Mouse (Mus musculus) stomach, postnatal 0 days (tissue): ENCODE results near the gene Sult2b1.
A peak's percentile ranks its signal among the peaks of the same experiment; 100 is the strongest.

Source experiments
- CTCF ChIP-seq: IDR thresholded peaks from 2 replicates; pipeline ENCODE4 v1.5.1; 2016; ENCODE audit warnings: antibody characterized with exemption, low read depth, mild to moderate bottlenecking, moderate library complexity
- EP300 ChIP-seq: optimal IDR thresholded peaks from 2 replicates; pipeline ENCODE3; 2016; ENCODE audit warnings: antibody characterized with exemption

DNA sequence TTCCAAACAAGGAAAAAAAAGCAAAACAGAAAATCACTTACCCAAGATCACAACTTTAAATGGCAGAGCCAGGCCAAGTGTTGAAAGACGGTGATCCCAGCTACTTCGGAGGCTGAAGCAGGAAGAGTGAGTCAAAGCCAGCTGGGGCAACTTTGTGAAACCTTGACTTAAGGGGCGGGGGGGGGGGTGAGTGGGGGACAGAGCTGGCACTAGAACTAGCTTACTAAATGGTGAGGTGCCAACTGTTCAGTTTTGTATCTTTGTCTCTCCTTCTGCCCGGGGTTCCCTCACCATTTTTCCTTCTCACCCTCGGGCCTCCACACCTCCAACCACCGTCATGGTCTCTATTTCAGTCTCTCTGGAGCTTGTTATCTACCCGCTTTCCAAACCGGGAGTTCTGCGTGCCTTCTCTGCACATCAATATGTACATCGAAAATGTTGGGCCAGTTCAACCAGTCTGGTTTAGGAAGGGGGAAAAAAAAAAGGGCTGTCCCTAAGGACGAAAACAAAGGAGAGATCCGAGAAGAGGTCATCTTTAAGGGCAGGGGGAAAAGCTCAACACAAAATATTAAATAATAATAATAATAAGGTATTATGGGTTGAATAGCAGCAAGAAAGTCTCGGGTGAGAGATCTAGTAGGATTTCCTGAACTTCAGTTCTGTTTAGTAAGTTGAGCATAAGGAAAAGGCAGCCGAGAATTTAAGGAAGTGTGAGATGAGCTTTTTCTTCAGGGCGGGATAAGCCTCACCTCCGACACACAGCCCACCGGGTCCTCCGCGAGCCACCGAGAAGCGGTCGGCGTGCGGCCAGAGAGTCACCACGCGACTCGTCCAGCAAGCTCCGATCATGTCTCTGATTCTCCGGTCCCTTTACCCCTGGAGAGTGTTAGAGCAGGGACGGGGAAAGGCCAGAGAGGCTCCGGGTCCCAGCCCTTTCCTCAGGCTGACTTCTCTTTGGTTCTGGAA is 67.2 kb downstream of the Sult2b1 start:
- no peak for TF ChIP-seq CTCF
- TF ChIP-seq EP300 = peak; percentile 36
